Mouse (Mus musculus) heart, embryonic 11.5 days (tissue): Measurements from ENCODE around the gene Wee2. TPM values are rescaled to one million over a fixed set of nuclear protein-coding genes. Genes with fewer than 3 reads are reported as not detected.

Experiments
- ATAC-seq: fragments of 200-750 bp; cut with Nextera tagmentation; replicated peaks from 2 replicates; pipeline ENCODE4 v1.8.0; 2017; ENCODE audit warnings: moderate library complexity; ENCODE audit not compliant: insufficient number of reproducible peaks, low FRiP score, low TSS enrichment
- H3K27ac ChIP-seq: fragments of 300-500 bp; sonication (generic); 2 replicates; pipeline ENCODE4 v1.5.1; 2014; ENCODE audit warnings: mild to moderate bottlenecking, low read depth, low read length
- H3K27me3 ChIP-seq: fragments of 300-500 bp; sonication (generic); 2 replicates; pipeline ENCODE4 v1.6.1; 2014; ENCODE audit warnings: mild to moderate bottlenecking, low read length, mixed read lengths; ENCODE audit not compliant: control insufficient read depth, insufficient read depth
- H3K36me3 ChIP-seq: fragments of 300-500 bp; sonication (generic); 2 replicates; pipeline ENCODE4 v1.6.1; 2014; ENCODE audit warnings: mild to moderate bottlenecking, low read length, moderate library complexity, mixed read lengths; ENCODE audit not compliant: control insufficient read depth, insufficient read depth
- H3K4me1 ChIP-seq: fragments of 300-500 bp; sonication (generic); 2 replicates; pipeline ENCODE4 v1.6.1; 2014; ENCODE audit warnings: low read length; ENCODE audit not compliant: control insufficient read depth, insufficient read depth
- H3K4me2 ChIP-seq: fragments of 300-500 bp; sonication (generic); 2 replicates; pipeline ENCODE4 v1.6.1; 2014; ENCODE audit warnings: mild to moderate bottlenecking, moderate library complexity
- H3K4me3 ChIP-seq: fragments of 300-500 bp; sonication (generic); 2 replicates; pipeline ENCODE4 v1.5.1; 2014; ENCODE audit warnings: low read depth, low read length
- H3K9ac ChIP-seq: fragments of 300-500 bp; sonication (generic); 2 replicates; pipeline ENCODE4 v1.6.1; 2014; ENCODE audit warnings: mild to moderate bottlenecking, low read depth, low read length, moderate library complexity
- H3K9me3 ChIP-seq: fragments of 300-500 bp; sonication (generic); replicated peaks from 2 replicates; pipeline ENCODE4 v1.6.1; 2016; ENCODE audit warnings: low read length; ENCODE audit not compliant: control insufficient read depth
- WGBS: fragments of 180-500 bp; shearing (Covaris S2); extraction: QIAGEN DNeasy Blood & Tissue Kit; methylation state at CpG from one replicate; pipeline ENCODE4 v1.1.7; 2014; ENCODE audit not compliant: insufficient replicate concordance; 5-methylcytosine and 5-hydroxymethylcytosine counted together
- polyA plus RNA-seq: library from polyadenylated mRNA; unstranded; fragments of >200 nt; fragmentation: Nextera tagmentation; extraction: Ambion mirVana; gene quantifications from 2 replicates; pipeline ENCODE4 v1.2.1, GENCODE M21; 2014

Gene Wee2
- polyA plus RNA-seq, 1 experiment from 2014 or later: not detected

- no peak overlapping the region for H3K9ac ChIP-seq
- H3K9me3 ChIP-seq: no peaks in the 10 kb centered on the region
- H3K4me2 ChIP-seq: no peak overlapping the region
- no peaks in the 10 kb centered on the region for H3K4me1 ChIP-seq
- H3K36me3 ChIP-seq: no peaks in the 10 kb centered on the region
- H3K4me3 ChIP-seq: no peak overlapping the region
- ATAC-seq: no peak
- WGBS: 86% methylated on average over 4 of the region's 4 CpGs
- no peaks in the 10 kb centered on the region for H3K27me3 ChIP-seq
- H3K27ac ChIP-seq: no peak overlapping the region
Observed at GRCm38 (mm10) chr6:40418386-40418785, 20.5 kb upstream of the Wee2 start.

- 86% methylated on average over 6 of the region's 6 CpGs for WGBS
- Histone ChIP-seq H3K36me3 (no peaks in the 10 kb centered on the region), H3K9ac (no peak overlapping the region), H3K4me2 (no peak overlapping the region), H3K4me3 (no peak overlapping the region), H3K27ac (no peak overlapping the region), H3K4me1 (no peaks in the 10 kb centered on the region), H3K9me3 (no peaks in the 10 kb centered on the region), H3K27me3 (no peaks in the 10 kb centered on the region)
- no peak for ATAC-seq
Observed at GRCm38 (mm10) chr6:40421099-40421498, 17.8 kb upstream of the Wee2 start.

GRCm38 (mm10) chr6:40423013-40423412, 15.9 kb upstream of the Wee2 start:
- Histone ChIP-seq H3K9ac (no peak overlapping the region), H3K4me3 (no peak overlapping the region), H3K27me3 (no peaks in the 10 kb centered on the region), H3K4me1 (no peaks in the 10 kb centered on the region), H3K9me3 (no peaks in the 10 kb centered on the region), H3K27ac (no peak overlapping the region), H3K4me2 (no peak overlapping the region), H3K36me3 (no peaks in the 10 kb centered on the region)
- 81% methylated on average over 1 of the region's 1 CpGs for WGBS
- no peak for ATAC-seq

- Histone ChIP-seq H3K9me3 (no peaks in the 10 kb centered on the region), H3K4me3 (no peak overlapping the region), H3K4me1 (no peaks in the 10 kb centered on the region), H3K9ac (no peak overlapping the region), H3K36me3 (no peaks in the 10 kb centered on the region), H3K4me2 (no peak overlapping the region), H3K27me3 (no peaks in the 10 kb centered on the region), H3K27ac (no peak overlapping the region)
- no peak for ATAC-seq
- 46% methylated on average over 1 of the region's 1 CpGs for WGBS
Observed at GRCm38 (mm10) chr6:40423774-40424173, 15.1 kb upstream of the Wee2 start.

- Histone ChIP-seq H3K9me3 (no peaks in the 10 kb centered on the region), H3K27ac (no peak overlapping the region), H3K4me3 (no peak overlapping the region), H3K4me2 (no peak overlapping the region), H3K36me3 (no peaks in the 10 kb centered on the region), H3K9ac (no peak overlapping the region), H3K27me3 (no peaks in the 10 kb centered on the region), H3K4me1 (no peaks in the 10 kb centered on the region)
- no peak for ATAC-seq
- WGBS: 79% methylated on average over 7 of the region's 7 CpGs
Observed at GRCm38 (mm10) chr6:40427441-40427840, 11.4 kb upstream of the Wee2 start.

GRCm38 (mm10) chr6:40428696-40429095, 10.2 kb upstream of the Wee2 start:
- Histone ChIP-seq H3K36me3 (no peaks in the 10 kb centered on the region), H3K27me3 (no peaks in the 10 kb centered on the region), H3K4me2 (no peak overlapping the region), H3K4me1 (no peaks in the 10 kb centered on the region), H3K27ac (no peak overlapping the region), H3K9ac (no peak overlapping the region), H3K4me3 (no peak overlapping the region), H3K9me3 (no peaks in the 10 kb centered on the region)
- ATAC-seq: no peak
- WGBS: 60% methylated on average over 3 of the region's 3 CpGs

- Histone ChIP-seq H3K4me3 (no peak overlapping the region), H3K9me3 (no peaks in the 10 kb centered on the region), H3K4me1 (no peaks in the 10 kb centered on the region), H3K27ac (no peak overlapping the region), H3K27me3 (no peaks in the 10 kb centered on the region), H3K36me3 (no peaks in the 10 kb centered on the region), H3K4me2 (no peak overlapping the region), H3K9ac (no peak overlapping the region)
- no peak for ATAC-seq
- WGBS: 81% methylated on average over 4 of the region's 4 CpGs
Observed at GRCm38 (mm10) chr6:40429521-40429931, 9.4 kb upstream of the Wee2 start.

- no peak overlapping the region for H3K27ac ChIP-seq
- ATAC-seq: no peak
- no peaks in the 10 kb centered on the region for H3K27me3 ChIP-seq
- no peaks in the 10 kb centered on the region for H3K9me3 ChIP-seq
- H3K4me3 ChIP-seq: no peak overlapping the region
- H3K4me1 ChIP-seq: no peaks in the 10 kb centered on the region
- H3K36me3 ChIP-seq: no peaks in the 10 kb centered on the region
- H3K9ac ChIP-seq: no peak overlapping the region
- no peak overlapping the region for H3K4me2 ChIP-seq
- WGBS: 82% methylated on average over 3 of the region's 3 CpGs
Observed at GRCm38 (mm10) chr6:40430251-40430650, 8.6 kb upstream of the Wee2 start.

GRCm38 (mm10) chr6:40430878-40431277, 8.0 kb upstream of the Wee2 start:
- H3K27ac ChIP-seq: no peak overlapping the region
- H3K27me3 ChIP-seq: no peaks in the 10 kb centered on the region
- no peak overlapping the region for H3K4me3 ChIP-seq
- H3K9ac ChIP-seq: no peak overlapping the region
- H3K36me3 ChIP-seq: no peaks in the 10 kb centered on the region
- WGBS: 72% methylated on average over 3 of the region's 3 CpGs
- no peak overlapping the region for H3K4me2 ChIP-seq
- no peak for ATAC-seq
- no peaks in the 10 kb centered on the region for H3K4me1 ChIP-seq
- H3K9me3 ChIP-seq: no peaks in the 10 kb centered on the region
